Mouse (Mus musculus) spleen, adult 2 months (tissue): ENCODE measurements around the gene Htra2.

Source experiments
- CTCF ChIP-seq: fragments of 200-500 bp; IDR thresholded peaks from 2 replicates; pipeline ENCODE4 v1.5.1; 2011; ENCODE audit warnings: mild to moderate bottlenecking, inconsistent platforms; ENCODE audit not compliant: insufficient read depth, insufficient read length, insufficient replicate concordance; ENCODE audit errors: extremely low read depth
- POLR2A ChIP-seq: fragments of 200-500 bp; IDR thresholded peaks from 2 replicates; pipeline ENCODE4 v1.6.1; 2011; ENCODE audit warnings: low read depth, low read length, inconsistent platforms

DNA sequence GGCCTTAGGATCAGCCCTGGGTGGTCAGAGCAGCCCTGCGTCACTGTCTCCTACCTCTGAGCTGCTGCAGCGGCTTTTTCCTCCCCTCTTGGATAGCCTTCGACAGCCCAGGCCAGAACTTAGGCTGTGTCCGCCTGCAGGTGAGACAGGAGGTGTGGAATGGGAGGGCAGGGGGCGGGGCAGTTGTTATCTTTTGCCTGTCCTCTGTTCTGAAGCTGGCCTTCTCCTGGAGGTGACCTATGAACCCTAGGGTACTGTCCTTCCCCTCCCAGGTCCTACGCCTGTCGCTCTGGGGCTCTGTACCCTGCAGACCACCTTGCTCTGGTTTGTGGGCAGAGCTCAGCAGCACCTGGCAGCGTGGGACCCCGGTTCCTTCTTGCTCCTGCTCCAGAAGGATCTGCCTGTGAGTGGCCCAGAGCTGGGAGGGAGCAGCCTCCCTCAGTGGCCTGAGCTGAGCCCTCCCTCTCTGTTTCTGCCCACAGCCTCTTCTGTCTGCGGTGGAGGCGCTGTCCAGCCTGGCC, 48.1 kb upstream of the Htra2 start:
- TF ChIP-seq CTCF (no peak), POLR2A (no peak)
